In the genomic region with DNA sequence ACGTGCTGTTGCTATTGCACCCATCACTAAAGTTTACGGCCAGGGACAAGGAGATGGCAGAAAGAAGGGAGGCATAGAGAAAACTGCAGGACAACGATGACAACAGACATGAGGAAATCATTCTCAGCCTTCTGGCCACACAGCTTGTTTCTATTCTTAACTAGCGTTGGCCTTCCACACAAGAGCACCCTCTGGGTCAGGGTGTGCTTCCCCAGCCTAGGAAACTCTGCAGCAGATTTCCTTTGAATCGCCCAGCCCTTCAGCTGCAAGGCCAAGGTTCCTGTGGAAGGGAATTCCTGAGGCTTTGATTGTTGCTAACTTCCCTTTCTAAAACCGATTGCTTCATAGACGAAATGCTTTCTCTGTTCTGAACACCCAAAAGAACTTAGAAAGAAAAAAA, we compare ENCODE assay signal across 11 mouse cellular contexts.
DNase-seq lines count a peak whose midpoint lies in the region; ATAC-seq lines count a peak whose summit lies in the region.
"Had no signal": no experiment of that assay in that cellular context is flagged by ENCODE, and none has a peak within 500 bp of the region (broad histone marks: within the 10 kb centered on the region; RNA-seq: fewer than 3 reads in every experiment).

No protein-coding gene starts in this region.

- no peaks in the 10 kb centered on the region for H3K36me3 ChIP-seq in embryonic facial prominence, embryonic 14.5 days (ENCODE audit: control insufficient read depth, insufficient read depth, low read length)
- no peaks in the 10 kb centered on the region for H3K36me3 ChIP-seq in embryonic facial prominence, embryonic 10.5 days (replicated peaks)
- H3K36me3 ChIP-seq in lung, embryonic 16.5 days (ENCODE audit: control insufficient read depth, insufficient read depth, low read length), result no peaks in the 10 kb centered on the region

- WGBS in embryonic facial prominence, embryonic 14.5 days, result 44% methylated on average over 7 of the region's 7 CpGs
- WGBS in embryonic facial prominence, embryonic 10.5 days, result 55% methylated on average over 7 of the region's 7 CpGs
- WGBS in lung, embryonic 16.5 days, result 30% methylated on average over 7 of the region's 7 CpGs

- no peak overlapping the region for H3K4me3 ChIP-seq in embryonic facial prominence, embryonic 14.5 days (ENCODE audit: low read depth, low read length)
- H3K4me3 ChIP-seq in embryonic facial prominence, embryonic 10.5 days, result no peak overlapping the region
- H3K4me3 ChIP-seq in brown adipose tissue, adult 24 weeks (ENCODE audit: insufficient read depth, low read depth, low read length), result no peak overlapping the region
- H3K4me3 ChIP-seq in lung, embryonic 16.5 days (ENCODE audit: low read length), result no peak overlapping the region

- no peak overlapping the region for H3K4me2 ChIP-seq in embryonic facial prominence, embryonic 14.5 days (ENCODE audit: low read depth, low read length)
- H3K4me2 ChIP-seq in lung, embryonic 16.5 days (ENCODE audit: low read depth, low read length), result no peak overlapping the region

- H3K9me3 ChIP-seq in embryonic facial prominence, embryonic 14.5 days (ENCODE audit: control insufficient read depth, low read length), result no peaks in the 10 kb centered on the region
- no peaks in the 10 kb centered on the region for H3K9me3 ChIP-seq in embryonic facial prominence, embryonic 10.5 days
- H3K9me3 ChIP-seq in lung, embryonic 16.5 days (ENCODE audit: control insufficient read depth, low read length), result no peaks in the 10 kb centered on the region

- no peak overlapping the region for H3K9ac ChIP-seq in embryonic facial prominence, embryonic 14.5 days (ENCODE audit: low read depth, low read length)
- no peak overlapping the region for H3K9ac ChIP-seq in lung, embryonic 16.5 days (ENCODE audit: low read length)

- ATAC-seq in embryonic facial prominence, embryonic 14.5 days (ENCODE audit: low read depth), result no peak
- peak; percentile 74 for ATAC-seq in lung, embryonic 16.5 days (ENCODE audit: low read depth)
- ATAC-seq in CD4-positive, CD25-positive, alpha-beta regulatory T cell, adult 4 months, result no peak
- ATAC-seq: midbrain, embryonic 16.5 days had no signal

- H3K27ac ChIP-seq in embryonic facial prominence, embryonic 14.5 days (replicated peaks; ENCODE audit: low read depth, low read length), result no peak overlapping the region
- no peak overlapping the region for H3K27ac ChIP-seq in embryonic facial prominence, embryonic 10.5 days (replicated peaks)
- peak overlapping the region; percentile 98 for H3K27ac ChIP-seq in brown adipose tissue, adult 24 weeks (replicated peaks; ENCODE audit: low read depth, low read length)
- peak overlapping the region; percentile 62 for H3K27ac ChIP-seq in lung, embryonic 16.5 days (ENCODE audit: low read length)

- no peaks in the 10 kb centered on the region for H3K4me1 ChIP-seq in embryonic facial prominence, embryonic 14.5 days (ENCODE audit: control insufficient read depth, insufficient read depth, low read length)
- H3K4me1 ChIP-seq in embryonic facial prominence, embryonic 10.5 days, result no peaks in the 10 kb centered on the region; the same call in none of the 2 replicates
- H3K4me1 ChIP-seq in brown adipose tissue, adult 24 weeks (ENCODE audit: control insufficient read depth, insufficient read depth, insufficient read length, low read length), result peaks cover 16% of the 10 kb centered on the region
- H3K4me1 ChIP-seq in lung, embryonic 16.5 days (replicated peaks; ENCODE audit: control insufficient read depth, insufficient read depth, low read length), result peaks cover 7% of the 10 kb centered on the region

- peak; percentile 31 for DNase-seq in embryonic facial prominence, embryonic 14.5 days (ENCODE audit: low spot score)
- DNase-seq in embryonic facial prominence, embryonic 10.5 days (ENCODE audit: low spot score), result no peak
- DNase-seq in heart, postnatal 36 days, result peak; percentile 42 to 50
- no peak for DNase-seq in urinary bladder, adult 2 months (ENCODE audit: low spot score)
- no peak for DNase-seq in T-cell, adult 2 months (ENCODE audit: low spot score)
- DNase-seq: cerebellum, adult 9-10 months; retina, postnatal 1 day had no signal

- intact Hi-C loops in heart, postnatal 36 days (cut with DNase I), result loop anchor here (2.0 kb wide), 1 partner anchor 66 kb away; no protein-coding TSS in a partner anchor

- no peaks in the 10 kb centered on the region for H3K27me3 ChIP-seq in embryonic facial prominence, embryonic 14.5 days (replicated peaks; ENCODE audit: control insufficient read depth, insufficient read depth, low read length)
- no peaks in the 10 kb centered on the region for H3K27me3 ChIP-seq in embryonic facial prominence, embryonic 10.5 days (replicated peaks; ENCODE audit: low read depth, poor library complexity, severe bottlenecking)
- H3K27me3 ChIP-seq in lung, embryonic 16.5 days (ENCODE audit: control insufficient read depth, insufficient read depth, low read depth, low read length), result no peaks in the 10 kb centered on the region

Comparison
In these comparisons a context has a peak if more than half of its experiments do, and no peak if none do; other contexts are left out.
1. DNase-seq: peak in embryonic facial prominence, embryonic 14.5 days (single experiment) and heart, postnatal 36 days (2 of 2); none in embryonic facial prominence, embryonic 10.5 days (single experiment), urinary bladder, adult 2 months (single experiment) and T-cell, adult 2 months (single experiment).
2. H3K27ac ChIP-seq: peak in brown adipose tissue, adult 24 weeks (single experiment) and lung, embryonic 16.5 days (single experiment); none in embryonic facial prominence, embryonic 14.5 days (single experiment) and embryonic facial prominence, embryonic 10.5 days (single experiment).